Mouse (Mus musculus) limb, embryonic 11.5 days (tissue): ENCODE data around the gene Hira. TPM values are rescaled to one million over a fixed set of nuclear protein-coding genes. Genes with fewer than 3 reads are reported as not detected.

Experiments used
- ATAC-seq: fragments of 200-750 bp; cut with Nextera tagmentation; 2 replicates; pipeline ENCODE4 v1.8.0; 2017; ENCODE audit warnings: low read depth; ENCODE audit not compliant: insufficient number of reproducible peaks, low FRiP score, low TSS enrichment
- DNase-seq: peaks from one replicate; pipeline ENCODE4 v3.0.0-alpha.2; 2015; ENCODE audit warnings: low spot score
- H3K27ac ChIP-seq: fragments of 300-500 bp; sonication (generic); replicated peaks from 2 replicates; pipeline ENCODE4 v1.5.1; 2014; ENCODE audit warnings: low read depth, mild to moderate bottlenecking, low read length
- H3K27me3 ChIP-seq: fragments of 300-500 bp; sonication (generic); 2 replicates; pipeline ENCODE4 v1.6.1; 2014; ENCODE audit warnings: mild to moderate bottlenecking, low read length, mixed read lengths; ENCODE audit not compliant: control insufficient read depth, insufficient read depth
- H3K36me3 ChIP-seq: fragments of 300-500 bp; sonication (generic); 2 replicates; pipeline ENCODE4 v1.6.1; 2014; ENCODE audit warnings: mild to moderate bottlenecking, low read length, moderate library complexity, mixed read lengths; ENCODE audit not compliant: control insufficient read depth, insufficient read depth
- H3K4me1 ChIP-seq: fragments of 300-500 bp; sonication (generic); 2 replicates; pipeline ENCODE4 v1.6.1; 2014; ENCODE audit warnings: low read length, mixed read lengths; ENCODE audit not compliant: control insufficient read depth, insufficient read depth
- H3K4me2 ChIP-seq: fragments of 300-500 bp; sonication (generic); 2 replicates; pipeline ENCODE4 v1.6.1; 2014; ENCODE audit warnings: low read depth, mild to moderate bottlenecking, moderate library complexity; ENCODE audit not compliant: severe bottlenecking
- H3K4me3 ChIP-seq: fragments of 300-500 bp; sonication (generic); 2 replicates; pipeline ENCODE4 v1.5.1; 2014; ENCODE audit warnings: low read depth, low read length
- H3K9ac ChIP-seq: fragments of 300-500 bp; sonication (generic); 2 replicates; pipeline ENCODE4 v1.6.1; 2014; ENCODE audit warnings: mild to moderate bottlenecking, low read length
- H3K9me3 ChIP-seq: fragments of 300-500 bp; sonication (generic); 2 replicates; pipeline ENCODE4 v1.6.1; 2016; ENCODE audit warnings: low read length; ENCODE audit not compliant: control insufficient read depth
- WGBS: fragments of 180-500 bp; shearing (Covaris S2); extraction: QIAGEN DNeasy Blood & Tissue Kit; methylation state at CpG from one replicate; pipeline ENCODE4 v1.1.7; 2014; 5-methylcytosine and 5-hydroxymethylcytosine counted together
- polyA plus RNA-seq: library from polyadenylated mRNA; unstranded; fragments of >200 nt; fragmentation: Nextera tagmentation; extraction: Ambion mirVana; gene quantifications from 2 replicates; pipeline ENCODE4 v1.2.1, GENCODE M21; 2014

Hira gene
- 11.5 and 17.0 TPM in 2 replicates for polyA plus RNA-seq

DNA sequence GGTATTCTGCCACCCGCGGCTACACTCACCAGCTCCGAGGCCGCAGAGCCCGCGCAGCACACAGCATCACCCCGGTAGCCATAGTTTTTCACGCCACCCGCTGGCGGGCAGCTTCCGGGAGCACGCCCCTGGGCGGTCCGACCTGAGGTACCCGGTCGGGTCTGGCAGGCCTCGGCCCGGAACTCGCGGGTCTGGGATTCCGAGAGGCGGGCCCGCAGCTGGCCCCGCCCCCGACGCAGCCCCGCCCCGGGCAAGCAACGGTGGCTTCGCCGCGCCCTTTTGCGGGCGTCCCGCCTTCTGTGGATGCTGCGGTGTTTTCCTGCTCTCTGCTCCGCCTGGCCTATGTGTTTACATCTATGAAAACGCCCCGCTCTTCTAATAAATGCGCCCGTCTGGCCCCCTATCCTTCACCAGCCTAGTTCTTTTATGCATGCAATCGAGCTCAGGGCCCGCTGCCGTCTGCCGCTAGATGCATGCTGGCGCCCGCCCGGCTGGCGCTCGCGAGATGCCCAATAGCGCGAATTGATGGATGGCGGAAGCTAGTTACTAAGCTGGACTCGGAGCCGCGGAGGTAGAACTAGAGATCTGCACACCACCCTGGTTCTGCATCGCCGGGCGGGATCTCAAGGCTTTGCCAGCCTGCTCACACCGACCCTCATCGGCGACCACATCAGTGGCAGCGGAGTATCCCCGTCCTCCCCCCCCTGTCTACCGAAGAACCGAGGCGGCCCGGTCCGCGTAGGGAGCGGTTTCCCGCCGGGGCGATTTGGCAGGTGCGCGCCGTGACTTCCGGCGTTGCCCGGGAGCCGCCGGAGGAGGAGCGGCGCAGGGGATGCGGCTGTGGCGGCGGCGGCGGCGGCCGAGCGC, at the start of gene Hira, which contains the start of gene Mrpl40:
Hira (plus strand) TSS at position 596 of the 867 bp plus-strand sequence.
Mrpl40 (minus strand) TSS at position 421 of the 867 bp plus-strand sequence.
- peak; percentile 95 for DNase-seq
- no peaks in the 10 kb centered on the region for H3K27me3 ChIP-seq
- H3K27ac ChIP-seq, result peak within 1 kb of the TSS; percentile 85
- H3K9me3 ChIP-seq, result no peaks in the 10 kb centered on the region
- peak within 1 kb of the TSS; percentile 91 for H3K4me3 ChIP-seq
- peak; percentile 92 for ATAC-seq
- under 1% methylated on average over 82 of the region's 93 CpGs for WGBS
- peak within 1 kb of the TSS; percentile 81 for H3K4me2 ChIP-seq
- H3K9ac ChIP-seq, result peak within 1 kb of the TSS; percentile 89
- no peaks in the 10 kb centered on the region for H3K4me1 ChIP-seq
- peaks cover 9% of the 10 kb centered on the region; the same call in 1 of the 2 replicates for H3K36me3 ChIP-seq

DNA sequence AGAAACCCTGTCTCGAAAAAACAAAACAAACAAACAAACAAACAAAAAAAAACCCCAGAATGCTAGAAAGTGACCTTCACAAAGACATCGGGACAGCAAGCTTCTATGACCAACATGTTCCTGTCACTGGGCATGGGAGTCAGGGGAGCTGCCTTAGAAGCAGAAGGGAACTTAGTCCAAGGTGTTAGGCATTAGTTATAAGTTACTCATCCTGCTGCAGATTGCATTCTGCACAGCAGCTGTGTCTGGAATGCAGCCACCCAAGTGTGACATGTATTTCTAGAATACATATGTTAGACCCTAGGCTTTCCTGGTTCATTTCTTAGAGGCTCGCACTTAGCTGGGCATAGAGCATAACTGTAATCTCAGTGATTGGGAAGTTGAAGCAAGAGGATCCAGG, 48.2 kb upstream of the Hira start:
- DNase-seq (no peak), ATAC-seq (no peak)
- Histone ChIP-seq H3K4me2 (no peak overlapping the region), H3K4me1 (no peaks in the 10 kb centered on the region), H3K9me3 (no peaks in the 10 kb centered on the region), H3K27me3 (no peaks in the 10 kb centered on the region), H3K4me3 (no peak overlapping the region), H3K36me3 (peaks cover 25% of the 10 kb centered on the region; the same call in 1 of the 2 replicates), H3K9ac (no peak overlapping the region), H3K27ac (no peak overlapping the region)
- WGBS, result 93% methylated on average over 3 of the region's 3 CpGs

DNA sequence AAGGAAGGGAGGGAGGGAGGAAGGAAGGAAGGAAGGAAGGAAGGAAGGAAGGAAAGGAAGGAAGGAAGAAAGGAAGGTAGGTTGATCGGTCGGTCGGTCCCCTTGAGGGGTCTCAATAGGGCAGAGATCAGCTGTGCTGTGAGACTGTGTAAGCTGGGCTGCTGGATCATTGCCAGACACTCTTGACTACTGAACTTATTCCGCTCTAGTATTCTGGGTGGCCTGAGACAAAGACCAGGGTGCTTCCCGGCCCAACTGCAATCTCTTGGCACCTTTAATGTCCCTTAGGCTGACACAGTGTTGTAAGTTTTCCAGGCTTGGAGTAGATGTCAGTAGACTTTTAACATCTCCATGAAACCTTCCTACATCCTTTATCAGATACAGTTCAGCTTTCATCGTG, 47.7 kb upstream of the Hira start:
- Histone ChIP-seq H3K9ac (no peak overlapping the region), H3K4me1 (no peaks in the 10 kb centered on the region), H3K36me3 (peaks cover 24% of the 10 kb centered on the region; the same call in 1 of the 2 replicates), H3K4me3 (no peak overlapping the region), H3K27ac (no peak overlapping the region), H3K4me2 (no peak overlapping the region), H3K9me3 (no peaks in the 10 kb centered on the region), H3K27me3 (no peaks in the 10 kb centered on the region)
- ATAC-seq (no peak), DNase-seq (no peak)
- WGBS, result 92% methylated on average over 6 of the region's 6 CpGs

DNA sequence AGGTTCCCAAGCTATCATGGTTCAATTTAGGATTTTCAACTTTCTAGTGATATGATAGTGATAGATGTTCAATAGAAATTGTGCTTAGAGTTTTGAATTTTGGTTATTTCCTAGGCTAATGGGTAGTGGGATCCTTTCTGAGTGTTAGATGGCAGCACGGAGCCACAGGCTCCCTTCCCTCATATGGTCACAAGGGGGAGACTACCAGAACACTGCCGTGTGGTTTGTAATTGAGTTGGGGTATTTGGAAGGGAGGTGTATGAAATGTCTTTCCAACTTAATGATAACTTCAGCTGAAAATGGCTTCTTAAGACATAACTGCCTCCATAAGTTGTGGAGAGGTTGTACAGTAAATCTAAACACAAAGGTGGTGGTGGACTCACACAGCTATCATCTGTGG, 43.4 kb upstream of the Hira start:
- ATAC-seq (no peak), DNase-seq (no peak)
- no peak overlapping the region for H3K4me3 ChIP-seq
- no peaks in the 10 kb centered on the region for H3K9me3 ChIP-seq
- no peak overlapping the region for H3K4me2 ChIP-seq
- peaks cover 13% of the 10 kb centered on the region for H3K36me3 ChIP-seq
- no peaks in the 10 kb centered on the region for H3K4me1 ChIP-seq
- H3K27ac ChIP-seq, result no peak overlapping the region
- no peak overlapping the region for H3K9ac ChIP-seq
- WGBS, result 82% methylated on average over 2 of the region's 2 CpGs
- H3K27me3 ChIP-seq, result no peaks in the 10 kb centered on the region

DNA sequence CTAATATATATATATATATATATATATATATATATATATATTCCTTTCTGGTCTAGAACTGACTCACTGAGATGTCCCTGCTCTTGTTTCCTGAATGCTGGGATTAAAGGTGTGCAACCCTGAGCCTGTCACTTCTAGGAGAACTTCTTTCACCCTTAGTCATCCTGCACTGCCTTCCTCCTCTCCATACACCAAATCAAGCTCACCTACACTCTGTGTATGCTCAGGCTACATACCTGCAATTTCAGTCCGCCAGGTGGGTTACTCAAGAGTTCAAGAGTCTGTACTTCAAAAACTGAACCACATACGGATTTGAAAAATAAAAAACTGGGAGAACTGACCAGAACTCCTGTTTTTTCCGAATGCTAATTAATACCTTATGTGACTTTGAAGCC, 40.8 kb upstream of the Hira start:
- Histone ChIP-seq H3K4me2 (peak overlapping the region; percentile 62), H3K4me1 (no peaks in the 10 kb centered on the region), H3K9ac (no peak overlapping the region; the same call in 1 of the 2 replicates), H3K4me3 (peak overlapping the region; percentile 74), H3K9me3 (no peaks in the 10 kb centered on the region), H3K36me3 (peaks cover 11% of the 10 kb centered on the region), H3K27ac (no peak overlapping the region), H3K27me3 (no peaks in the 10 kb centered on the region)
- ATAC-seq (peak; percentile 49; the same call in 1 of the 2 replicates), DNase-seq (no peak)
- WGBS, result 23% methylated on average over 3 of the region's 3 CpGs

DNA sequence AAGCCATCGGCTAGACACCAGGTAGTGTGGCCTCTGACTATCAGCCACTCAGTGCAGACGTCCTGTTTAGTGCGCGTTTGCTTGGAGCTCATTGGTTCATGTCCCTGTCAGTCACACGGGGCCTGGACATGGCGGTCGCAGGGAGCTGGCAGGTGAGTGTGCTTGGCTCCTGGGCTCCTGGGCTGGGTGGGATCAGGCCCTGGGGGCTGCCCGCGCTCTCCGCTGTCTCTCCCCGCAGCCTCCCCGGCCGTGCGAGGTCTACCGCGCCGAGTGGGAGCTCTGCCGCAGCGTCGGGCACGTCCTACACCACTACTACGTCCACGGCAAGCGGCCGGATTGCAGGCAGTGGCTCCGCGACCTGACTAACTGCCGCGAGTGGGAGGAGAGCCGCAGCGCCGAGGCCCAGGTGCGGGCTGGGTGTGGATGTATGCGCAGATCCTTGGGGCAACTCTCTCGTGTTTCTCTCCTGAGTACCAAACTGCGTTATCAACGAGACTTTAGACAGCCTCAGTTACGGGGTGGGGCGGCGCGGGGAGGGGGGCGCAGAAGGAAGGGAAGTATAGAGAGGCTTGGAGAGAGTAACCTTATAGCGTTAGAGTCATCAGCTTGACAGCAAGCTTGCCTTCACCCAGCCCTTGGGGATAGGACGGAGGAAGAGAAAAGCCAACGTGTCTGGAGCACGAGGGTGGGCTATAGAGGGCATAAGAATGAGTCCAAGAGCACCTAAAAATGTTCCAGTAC, 40.2 kb upstream of the Hira start, which contains the start of the genes 2510002D24Rik and Gm28539:
2510002D24Rik (plus strand) TSS at position 111 of the 741 bp plus-strand sequence.
Gm28539 (plus strand) TSS at position 117 of the 741 bp plus-strand sequence.
- Histone ChIP-seq H3K27ac (no peak within 1 kb of the TSS), H3K4me3 (peak within 1 kb of the TSS; percentile 74), H3K4me2 (peak within 1 kb of the TSS; percentile 62), H3K4me1 (no peaks in the 10 kb centered on the region), H3K9me3 (no peaks in the 10 kb centered on the region), H3K27me3 (no peaks in the 10 kb centered on the region), H3K36me3 (peaks cover 11% of the 10 kb centered on the region), H3K9ac (peak within 1 kb of the TSS; percentile 80)
- peak; percentile 96 for ATAC-seq
- WGBS, result 2% methylated on average over 46 of the region's 46 CpGs
- peak; percentile 96 for DNase-seq

DNA sequence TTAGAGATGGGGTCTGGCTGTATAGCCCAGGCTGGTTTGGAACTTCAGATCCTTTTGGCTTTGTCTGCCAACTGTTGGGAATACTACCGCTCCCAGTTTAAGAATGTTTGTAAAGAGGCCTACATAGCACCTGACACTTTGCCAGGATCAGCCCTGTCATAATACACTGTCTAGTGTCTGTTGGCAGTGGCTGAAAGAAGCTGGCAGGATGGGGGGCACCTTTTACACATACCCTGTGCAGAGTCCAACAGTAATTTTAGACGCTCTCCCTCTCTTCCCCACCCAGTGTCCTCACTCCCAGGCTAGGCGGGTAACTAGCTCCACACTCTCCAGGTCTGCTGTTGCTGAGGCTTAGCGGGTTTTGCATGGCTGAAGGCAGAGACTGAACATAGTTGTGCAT, 38.5 kb upstream of the Hira start:
- Histone ChIP-seq H3K27ac (no peak overlapping the region), H3K4me3 (no peak overlapping the region), H3K9ac (no peak overlapping the region), H3K36me3 (peaks cover 9% of the 10 kb centered on the region), H3K9me3 (no peaks in the 10 kb centered on the region), H3K27me3 (no peaks in the 10 kb centered on the region), H3K4me1 (no peaks in the 10 kb centered on the region), H3K4me2 (no peak overlapping the region)
- DNase-seq (no peak), ATAC-seq (no peak)
- 95% methylated on average over 4 of the region's 4 CpGs for WGBS

DNA sequence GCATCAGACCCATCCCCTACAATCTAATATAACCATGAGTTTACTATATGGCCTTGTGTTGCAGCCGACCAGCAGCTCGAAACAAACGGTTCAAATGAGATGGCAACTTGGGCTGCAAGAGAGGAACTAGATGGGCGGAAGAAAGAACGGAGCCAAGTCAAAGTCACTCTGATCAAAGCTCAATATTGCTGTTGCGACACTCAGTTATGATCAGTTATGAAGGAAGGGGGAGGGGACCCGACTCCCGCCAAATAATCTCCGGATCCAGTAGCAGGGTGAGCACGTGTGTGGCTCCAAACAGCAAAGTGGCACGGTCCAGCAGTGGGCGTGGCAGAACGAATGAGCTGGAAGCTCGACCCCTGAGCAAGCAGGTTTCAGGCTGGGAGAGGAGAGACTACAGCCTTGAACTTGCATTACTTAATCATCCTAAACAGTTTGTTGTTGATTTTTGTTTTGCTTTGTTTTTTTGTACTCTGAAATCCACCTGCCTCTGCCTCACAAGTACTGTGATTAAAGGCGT, 30.5 kb upstream of the Hira start:
- Histone ChIP-seq H3K4me3 (no peak overlapping the region), H3K9me3 (no peaks in the 10 kb centered on the region), H3K27me3 (no peaks in the 10 kb centered on the region), H3K9ac (no peak overlapping the region), H3K4me1 (no peaks in the 10 kb centered on the region), H3K27ac (no peak overlapping the region), H3K4me2 (no peak overlapping the region), H3K36me3 (no peaks in the 10 kb centered on the region)
- ATAC-seq (no peak), DNase-seq (no peak)
- WGBS, result 85% methylated on average over 15 of the region's 15 CpGs
